Mouse (Mus musculus) kidney, adult 18-20 months (tissue): ENCODE measurements around the gene Exosc6.
"Not testable (repeated sequence)": the region's sequence is repeated elsewhere in the genome, so short reads cannot be mapped to it uniquely, and the experiment has no call there.

Experiments used
- DNase-seq: peaks from one replicate; pipeline ENCODE4 v3.0.0; 2021

The Exosc6 gene

DNA sequence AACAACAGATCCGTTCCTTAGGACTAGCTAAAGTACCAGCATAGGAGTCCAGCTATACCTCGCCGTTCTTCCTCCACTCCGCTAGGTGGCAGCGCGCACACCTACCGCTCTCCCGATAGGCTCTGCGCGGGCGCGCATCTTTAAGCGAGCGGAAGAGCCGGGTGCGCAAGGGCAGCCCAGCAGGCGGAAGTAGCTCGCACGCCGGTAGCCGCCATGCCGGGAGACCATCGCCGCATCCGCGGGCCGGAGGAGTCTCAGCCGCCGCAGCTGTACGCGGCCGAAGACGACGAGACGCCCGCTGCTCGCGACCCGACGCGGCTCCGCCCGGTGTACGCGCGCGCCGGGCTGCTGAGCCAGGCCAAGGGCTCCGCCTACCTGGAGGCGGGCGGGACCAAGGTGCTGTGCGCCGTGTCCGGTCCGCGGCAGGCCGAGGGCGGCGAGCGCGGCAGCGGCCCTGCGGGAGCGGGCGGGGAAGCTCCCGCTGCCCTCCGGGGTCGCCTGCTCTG is at the start of gene Exosc6:
Gene Exosc6 (plus strand): TSS at position 182 of the 506 bp plus-strand sequence.
- peak; percentile 93 for DNase-seq

DNA sequence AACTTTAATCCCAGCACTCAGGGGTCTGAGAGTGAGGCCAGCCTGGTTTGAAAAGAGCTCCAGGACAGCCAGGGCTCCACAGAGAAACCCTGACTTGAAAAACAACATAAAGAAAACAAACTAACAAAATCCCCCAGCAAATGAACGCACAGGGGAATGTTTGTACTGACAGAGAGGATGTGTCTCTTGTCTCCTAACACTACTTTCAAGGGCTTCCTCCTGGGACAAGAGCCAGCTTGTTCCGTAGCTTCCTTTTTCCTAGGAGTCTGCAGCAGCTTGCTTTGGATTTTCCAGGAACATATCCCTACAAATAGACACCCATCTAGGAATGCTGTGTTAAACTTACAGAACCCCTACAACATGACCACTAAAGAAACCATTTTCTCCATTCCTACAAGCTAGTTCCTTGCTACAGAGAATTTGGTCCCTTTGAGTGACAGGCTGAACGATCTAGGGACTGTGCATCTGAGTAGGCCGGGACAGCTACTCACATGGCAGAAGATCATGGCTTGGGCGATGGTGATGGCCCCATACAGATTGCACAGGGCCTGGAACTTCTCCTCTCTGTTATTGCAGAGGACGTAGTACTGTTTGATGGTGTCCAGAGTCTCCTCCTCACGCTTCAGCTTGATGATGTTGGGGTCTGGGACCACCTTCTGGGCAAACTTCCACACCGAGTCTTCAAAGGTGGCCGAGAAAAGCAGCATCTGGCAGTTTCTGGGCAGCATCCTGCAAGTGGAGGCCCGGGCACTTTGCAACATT is 45.7 kb upstream of the Exosc6 start:
- DNase-seq, result not testable (repeated sequence)

DNA sequence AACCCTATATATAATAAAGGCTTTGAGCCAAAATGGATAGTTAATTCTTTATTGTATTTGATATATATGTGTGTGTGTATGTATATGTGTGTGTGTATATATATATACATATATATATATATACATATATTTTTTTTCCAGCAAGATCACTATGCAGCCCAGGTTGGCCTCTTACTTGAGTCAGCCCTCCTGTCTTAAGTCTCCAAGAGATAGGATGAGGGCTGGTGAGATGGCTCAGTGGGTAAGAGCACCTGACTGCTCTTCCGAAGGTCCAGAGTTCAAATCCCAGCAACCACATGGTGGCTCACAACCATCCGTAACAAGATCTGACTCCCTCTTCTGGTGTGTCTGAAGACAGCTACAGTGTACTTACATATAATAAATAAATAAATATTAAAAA is 29.5 kb upstream of the Exosc6 start:
- not testable (repeated sequence) for DNase-seq

DNA sequence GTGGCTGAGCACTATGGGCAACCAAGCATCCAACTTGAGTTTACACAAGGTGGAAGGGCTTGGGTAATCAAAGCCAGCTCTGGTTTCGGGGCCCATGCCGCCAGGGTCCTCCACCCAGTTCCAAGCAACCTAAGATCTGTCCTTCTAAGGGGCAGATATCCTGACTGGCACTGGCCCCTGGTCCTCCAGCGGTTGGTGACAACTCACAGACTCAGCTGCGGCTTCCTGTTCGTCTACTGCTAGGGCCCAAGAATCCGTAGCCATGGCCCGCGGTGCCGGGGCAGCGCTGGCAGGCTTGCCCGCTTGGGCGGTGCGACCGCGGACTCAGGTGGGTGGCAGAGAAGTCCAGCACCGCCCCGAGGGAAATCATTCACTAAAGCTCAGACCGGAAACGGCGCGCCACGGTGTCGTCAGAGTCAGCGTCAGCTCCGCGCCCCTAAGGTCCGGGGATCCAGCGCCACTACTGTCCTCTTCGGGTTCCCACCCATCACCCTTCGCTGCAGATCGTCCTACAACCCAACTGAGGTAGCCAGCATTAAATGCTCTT is 28.7 kb upstream of the Exosc6 start:
- peak; percentile 92 for DNase-seq

DNA sequence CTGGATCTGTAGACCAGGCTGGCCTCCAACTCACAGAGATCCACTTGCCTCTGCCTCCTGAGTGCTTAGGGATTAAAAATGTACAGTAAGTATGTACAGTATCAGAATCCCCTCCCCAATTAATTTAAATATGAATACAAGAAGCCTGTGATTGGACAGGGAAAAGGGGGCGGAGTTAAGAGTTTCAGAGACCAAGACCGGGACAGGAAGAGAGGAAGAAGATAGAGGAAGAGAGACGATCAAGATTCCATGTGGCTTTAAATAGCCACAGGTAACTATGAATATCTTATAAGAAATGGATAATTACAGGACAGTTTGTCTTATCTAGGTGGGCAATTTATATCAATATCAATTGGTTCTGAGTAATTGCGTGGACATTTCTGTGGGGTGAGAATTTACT is 26.6 kb upstream of the Exosc6 start:
- DNase-seq, result no peak

DNA sequence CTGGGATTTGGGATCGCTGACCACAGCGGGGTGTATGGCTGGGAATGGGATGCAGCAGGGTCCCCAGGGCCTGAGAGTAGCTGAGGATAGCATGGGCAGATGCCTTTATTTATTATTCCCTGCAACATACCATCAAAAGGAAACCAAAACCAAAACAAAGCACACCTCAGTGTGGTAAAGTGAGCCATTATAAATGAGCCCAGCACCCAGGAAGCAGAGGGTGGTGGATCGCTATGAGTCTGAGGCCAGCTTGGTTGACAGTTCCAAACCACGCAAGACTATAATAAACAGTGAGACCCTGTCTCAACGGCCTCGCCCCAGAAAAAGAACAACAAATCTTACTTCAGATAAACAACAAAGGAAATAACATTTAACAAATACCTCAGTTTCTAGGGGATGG is 26.1 kb upstream of the Exosc6 start:
- DNase-seq, result no peak

DNA sequence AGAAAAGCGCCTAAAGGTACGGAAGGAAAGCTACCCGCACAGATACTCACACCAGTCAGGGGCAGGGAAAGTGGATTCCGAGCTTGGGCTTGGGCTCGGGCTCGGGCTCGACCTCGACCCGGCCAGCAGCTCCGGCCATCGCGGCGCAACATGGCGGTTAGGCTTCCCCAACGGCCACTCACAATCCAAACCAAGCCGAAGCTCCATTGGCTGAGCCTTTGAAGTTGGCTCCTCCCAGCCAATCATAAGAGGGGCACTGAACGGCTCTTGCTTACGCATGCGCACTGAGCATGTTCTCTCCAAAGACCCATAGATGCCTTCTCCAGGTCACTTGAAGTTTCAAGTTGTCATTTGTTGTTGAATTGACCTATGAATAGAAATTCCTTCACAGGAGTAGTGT is 24.6 kb upstream of the Exosc6 start, which contains the start of gene Ddx19b:
Gene Ddx19b (minus strand): TSS at position 180 of the 400 bp plus-strand sequence.
- DNase-seq, result no peak

DNA sequence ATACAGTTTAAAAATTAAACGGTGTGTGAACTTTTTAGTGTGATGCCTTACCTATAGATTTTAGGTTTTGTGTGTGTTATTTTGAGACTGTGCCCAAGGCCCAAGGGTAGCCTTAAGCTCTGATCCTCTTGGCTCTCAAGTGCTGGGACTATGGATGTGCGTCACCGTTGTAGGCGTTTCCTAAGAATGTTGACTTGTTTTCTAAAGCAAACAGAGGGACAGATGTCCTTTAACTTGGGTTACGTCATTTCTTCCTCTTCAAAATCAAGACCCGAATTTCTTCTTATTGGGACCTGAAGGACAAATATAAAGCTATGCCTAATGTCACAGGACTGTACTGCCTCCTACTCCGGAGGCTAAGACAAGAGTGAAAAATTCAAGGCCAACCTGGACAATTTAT is 23.2 kb upstream of the Exosc6 start, which contains the start of gene Aars:
Gene Aars (plus strand): TSS at position 229 of the 400 bp plus-strand sequence.
- no peak for DNase-seq

DNA sequence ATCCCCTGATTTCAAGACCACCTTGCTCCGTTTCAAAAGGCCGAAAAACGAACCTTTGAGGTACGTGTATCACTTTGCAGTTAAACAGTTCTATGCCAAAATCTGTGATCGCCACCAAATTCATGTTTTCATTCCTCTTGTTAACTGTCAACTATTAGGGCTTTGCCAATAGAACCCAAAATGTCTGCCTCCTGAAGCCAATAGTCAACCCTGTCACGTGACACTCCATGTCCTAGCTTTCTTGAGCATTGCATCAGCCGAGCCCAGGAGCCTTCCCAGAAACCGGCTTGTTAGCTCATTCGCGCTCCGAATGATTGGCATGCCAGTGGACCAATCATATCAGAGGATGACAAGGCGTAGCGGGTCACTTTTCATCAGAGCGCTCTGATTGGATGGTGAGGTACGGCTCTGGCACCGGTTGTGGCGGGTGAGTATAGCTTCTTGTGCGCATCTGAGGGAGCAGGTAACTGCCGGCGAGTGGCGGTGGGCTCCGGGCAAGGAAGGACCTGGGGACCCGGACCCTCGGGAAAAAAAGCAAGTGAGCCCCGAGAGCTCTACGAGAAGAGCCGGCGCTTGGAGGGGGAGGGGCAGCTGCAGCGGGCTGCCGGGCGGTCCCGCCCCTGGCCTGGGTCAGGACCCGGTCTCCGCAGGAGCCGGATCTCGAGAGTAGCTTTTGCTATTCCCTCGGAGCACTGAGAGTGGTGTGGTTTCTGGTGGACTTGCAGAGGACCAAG is 22.5 kb upstream of the Exosc6 start:
- peak; percentile 96 for DNase-seq

DNA sequence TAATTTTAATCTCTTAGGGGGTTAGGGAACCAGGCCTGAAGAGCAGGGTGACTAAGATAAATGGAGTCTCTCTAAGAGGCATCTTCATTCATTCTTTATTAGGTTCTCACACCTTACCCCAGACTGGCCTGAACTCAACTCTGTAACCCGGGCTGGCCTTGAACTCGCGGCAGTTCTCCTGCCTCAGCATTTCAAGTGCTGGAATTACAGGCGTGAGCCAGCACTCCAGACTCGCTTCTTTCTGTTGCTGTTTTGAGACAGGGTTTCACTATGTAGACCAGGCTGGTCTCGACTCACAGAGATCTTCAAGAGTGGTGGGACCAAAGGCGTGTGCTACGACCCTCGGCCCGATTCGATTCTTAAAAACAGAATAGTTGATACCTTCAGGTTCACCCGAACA is 21.9 kb upstream of the Exosc6 start:
- DNase-seq, result no peak

DNA sequence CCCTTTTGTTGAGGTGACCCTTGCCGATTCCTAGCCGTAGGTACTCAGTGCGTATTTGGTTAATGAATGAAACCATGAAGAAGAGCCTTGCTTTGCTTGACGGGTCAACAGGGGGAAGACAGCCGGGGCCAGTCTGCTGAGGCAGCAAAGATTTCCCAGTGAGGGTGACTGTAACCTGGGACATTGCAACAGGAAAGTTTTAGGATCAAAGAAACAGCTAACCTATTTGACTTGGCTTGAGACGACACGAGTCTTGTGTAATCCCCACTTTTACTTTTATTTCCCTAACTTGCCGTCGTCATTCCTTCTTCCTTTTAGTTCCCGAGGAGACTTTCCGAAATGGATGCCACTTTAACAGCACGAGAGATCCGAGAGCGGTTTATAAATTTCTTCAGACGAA is 19.5 kb upstream of the Exosc6 start:
- no peak for DNase-seq

DNA sequence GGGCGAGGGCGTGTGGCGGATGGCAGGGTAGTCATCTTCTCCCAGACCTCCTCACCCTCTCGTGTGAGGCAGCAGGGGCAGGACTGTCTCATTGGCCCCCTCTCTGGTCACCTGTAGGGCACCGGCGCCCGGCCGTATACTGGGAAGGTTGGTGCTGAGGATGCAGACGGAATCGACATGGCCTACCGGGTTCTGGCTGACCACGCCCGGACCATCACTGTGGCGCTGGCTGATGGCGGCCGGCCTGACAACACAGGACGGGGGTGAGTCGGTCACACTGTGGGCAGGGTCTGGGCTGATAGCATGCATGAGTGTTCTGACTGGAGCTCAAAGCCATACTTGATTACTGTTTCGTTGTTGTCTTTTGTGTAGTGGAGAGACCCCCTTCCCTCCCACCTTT is 13.6 kb upstream of the Exosc6 start:
- DNase-seq, result no peak

DNA sequence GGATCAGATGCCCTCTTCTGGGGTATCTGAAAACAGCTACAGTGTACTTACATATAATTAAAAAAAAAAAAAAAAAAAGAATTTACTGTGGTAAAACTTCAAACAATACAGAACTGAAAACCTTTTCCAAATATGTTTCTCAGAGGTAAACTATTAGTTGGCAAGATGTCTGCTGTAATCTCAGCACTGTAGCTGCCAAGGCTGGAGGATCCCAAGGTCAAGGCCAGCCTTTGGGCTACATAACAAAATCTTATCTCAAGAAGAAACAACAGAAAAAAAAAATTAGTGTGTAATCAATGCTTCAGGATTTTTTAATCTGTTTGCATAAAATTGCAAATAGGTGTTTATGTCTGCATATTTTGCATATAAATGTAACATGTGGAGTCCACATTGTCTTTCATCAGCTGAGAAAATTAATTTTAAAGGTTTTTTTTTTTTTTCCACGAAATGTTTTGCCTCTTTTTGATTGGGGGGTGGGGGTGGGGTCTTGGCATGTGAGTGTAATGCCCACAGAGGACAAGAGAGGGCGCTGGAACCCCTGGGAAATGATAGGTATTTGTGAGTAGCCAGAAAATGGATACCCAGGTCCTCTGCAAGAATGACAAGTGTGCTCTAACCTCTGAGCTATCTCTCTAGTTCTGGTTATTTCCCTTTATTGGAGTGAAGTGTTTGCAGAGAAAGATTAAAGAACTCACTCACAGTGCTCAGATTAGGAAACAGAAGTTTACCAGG is 12.0 kb upstream of the Exosc6 start:
- DNase-seq, result no peak

DNA sequence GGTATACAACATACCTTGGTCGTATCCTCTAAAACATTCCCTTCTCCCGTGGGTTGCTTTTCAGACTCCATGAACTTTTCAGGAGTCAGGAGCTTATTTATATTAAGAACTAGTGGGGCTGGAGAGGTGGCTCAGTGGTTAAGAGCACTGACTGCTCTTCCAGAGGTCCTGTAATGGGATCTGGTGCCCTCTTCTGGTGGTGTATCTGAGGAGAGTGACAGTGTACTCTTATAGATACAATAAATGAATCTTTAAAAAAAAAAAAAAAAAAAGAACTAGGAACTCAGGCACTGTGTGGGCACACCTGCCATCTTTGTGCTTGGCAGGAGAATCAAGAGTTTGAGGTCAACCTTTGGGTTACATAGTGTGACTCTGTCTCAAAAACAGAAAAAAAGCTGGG is 7.4 kb upstream of the Exosc6 start:
- no peak for DNase-seq

DNA sequence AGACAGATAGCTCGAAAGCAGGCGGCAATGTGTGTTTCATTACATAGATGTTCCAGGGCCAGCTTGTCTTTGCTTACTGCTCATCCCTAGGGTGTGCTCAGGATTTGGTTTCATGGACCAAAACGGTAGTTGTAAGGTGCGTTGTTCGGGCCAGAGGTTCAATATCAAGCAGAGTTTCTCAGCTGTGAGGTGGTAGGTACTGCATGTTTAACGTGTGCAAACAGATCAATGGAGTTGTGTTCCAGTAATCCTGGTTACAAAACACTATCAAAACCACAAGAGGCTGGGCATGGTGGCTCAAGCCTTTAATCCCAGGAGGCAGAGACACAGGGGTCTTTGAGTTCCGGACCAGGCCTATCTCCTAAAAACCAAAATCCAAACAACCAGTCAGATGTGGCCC is 7.0 kb upstream of the Exosc6 start:
- no peak for DNase-seq

DNA sequence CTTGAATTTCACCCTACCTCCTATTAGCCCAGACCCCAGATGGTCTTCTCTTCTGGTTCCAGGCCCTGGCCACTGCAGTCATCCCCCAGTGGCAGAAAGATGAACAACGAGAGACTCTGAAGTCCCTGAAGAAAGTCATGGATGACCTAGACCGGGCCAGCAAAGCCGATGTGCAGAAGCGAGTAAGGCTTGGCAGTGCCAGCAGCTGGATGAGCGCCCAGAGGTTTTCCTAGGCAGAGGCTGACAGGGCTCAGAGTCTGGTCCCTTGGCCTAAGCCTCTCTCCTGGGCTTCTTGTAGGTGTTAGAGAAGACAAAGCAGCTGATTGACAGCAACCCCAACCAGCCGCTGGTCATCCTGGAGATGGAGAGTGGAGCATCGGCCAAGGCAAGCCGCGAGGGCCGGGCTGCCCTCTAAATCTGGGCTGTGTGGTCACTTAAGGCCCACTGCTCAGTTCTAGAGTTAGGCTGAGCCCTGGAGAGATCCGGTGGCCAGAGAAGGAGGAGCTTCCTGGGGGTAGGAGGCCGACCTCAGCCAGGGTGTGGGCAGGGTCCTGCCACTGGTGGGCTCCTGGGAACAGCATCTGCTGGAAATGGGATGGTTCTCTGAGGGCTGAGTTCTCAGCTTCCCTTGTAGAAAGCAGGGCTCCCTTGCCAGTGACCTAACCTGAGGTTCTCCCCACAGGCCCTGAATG is 2.2 kb upstream of the Exosc6 start:
- no peak for DNase-seq

DNA sequence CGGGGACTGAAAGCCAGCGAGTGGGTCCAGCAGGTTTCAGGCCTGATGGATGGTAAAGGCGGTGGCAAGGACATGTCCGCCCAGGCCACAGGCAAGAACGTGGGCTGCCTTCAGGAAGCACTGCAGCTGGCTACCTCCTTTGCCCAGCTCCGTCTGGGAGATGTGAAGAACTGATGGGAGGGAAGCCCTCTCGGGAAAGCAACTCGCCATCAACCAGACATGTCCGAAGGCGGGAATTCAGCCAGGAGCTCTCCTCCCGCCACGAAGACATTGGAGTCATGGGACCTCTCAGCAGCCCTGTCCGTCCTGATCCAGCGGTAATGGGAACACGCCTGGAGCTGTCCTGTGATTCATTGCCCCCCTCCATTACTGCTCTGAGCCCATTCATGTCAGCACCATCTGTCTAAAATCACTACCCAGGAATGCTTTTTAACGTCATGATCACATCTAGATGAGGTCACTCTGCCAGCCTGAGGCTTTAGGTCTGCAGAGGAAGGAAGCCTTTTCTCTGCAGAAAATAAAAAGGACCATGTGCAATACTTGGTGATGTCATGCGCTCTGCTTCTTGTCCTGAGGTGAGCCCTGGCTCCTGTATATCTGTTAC is 1.0 kb upstream of the Exosc6 start:
- DNase-seq, result no peak

DNA sequence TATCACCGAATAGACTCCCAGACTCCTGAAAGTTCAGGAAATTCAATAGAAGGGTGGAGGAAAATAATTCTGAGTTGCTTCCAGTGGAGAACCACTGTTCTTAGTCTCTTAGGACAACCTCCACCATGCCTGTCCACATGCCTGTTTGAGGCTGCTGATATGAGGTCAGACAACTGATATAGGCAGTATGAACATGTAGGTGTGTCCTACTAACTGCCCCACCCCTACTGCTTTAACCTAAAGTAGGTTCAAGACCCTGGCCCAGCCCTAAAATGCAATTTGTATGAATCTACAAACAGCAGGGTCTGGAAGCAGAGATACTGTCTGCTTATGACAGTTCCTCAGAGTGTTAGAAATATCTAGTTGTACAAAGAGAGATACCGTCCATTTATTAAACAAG is 478 bp upstream of the Exosc6 start:
- no peak for DNase-seq

DNA sequence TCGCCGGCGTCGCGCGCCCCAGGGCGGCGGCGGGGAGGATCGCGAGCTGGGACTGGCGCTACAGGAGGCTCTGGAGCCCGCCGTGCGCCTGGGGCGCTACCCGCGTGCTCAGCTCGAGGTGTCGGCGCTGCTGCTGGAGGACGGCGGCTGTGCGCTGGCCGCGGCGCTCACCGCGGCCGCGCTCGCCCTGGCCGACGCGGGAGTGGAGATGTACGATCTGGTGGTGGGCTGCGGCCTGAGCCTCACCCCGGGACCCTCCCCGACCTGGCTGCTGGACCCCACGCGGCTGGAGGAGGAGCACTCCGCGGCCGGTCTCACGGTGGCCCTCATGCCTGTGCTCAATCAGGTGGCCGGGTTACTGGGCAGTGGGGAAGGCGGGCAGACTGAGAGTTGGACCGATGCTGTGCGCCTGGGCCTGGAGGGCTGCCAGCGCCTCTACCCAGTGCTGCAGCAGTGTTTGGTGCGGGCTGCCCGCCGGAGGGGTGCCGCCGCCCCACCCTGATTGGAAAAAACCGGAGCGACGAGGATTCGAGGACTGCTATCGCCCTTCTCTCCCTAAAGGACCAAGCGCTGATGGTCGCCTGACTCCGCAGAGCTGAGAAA is 653 bp downstream of the Exosc6 start:
- DNase-seq, result peak; percentile 70

DNA sequence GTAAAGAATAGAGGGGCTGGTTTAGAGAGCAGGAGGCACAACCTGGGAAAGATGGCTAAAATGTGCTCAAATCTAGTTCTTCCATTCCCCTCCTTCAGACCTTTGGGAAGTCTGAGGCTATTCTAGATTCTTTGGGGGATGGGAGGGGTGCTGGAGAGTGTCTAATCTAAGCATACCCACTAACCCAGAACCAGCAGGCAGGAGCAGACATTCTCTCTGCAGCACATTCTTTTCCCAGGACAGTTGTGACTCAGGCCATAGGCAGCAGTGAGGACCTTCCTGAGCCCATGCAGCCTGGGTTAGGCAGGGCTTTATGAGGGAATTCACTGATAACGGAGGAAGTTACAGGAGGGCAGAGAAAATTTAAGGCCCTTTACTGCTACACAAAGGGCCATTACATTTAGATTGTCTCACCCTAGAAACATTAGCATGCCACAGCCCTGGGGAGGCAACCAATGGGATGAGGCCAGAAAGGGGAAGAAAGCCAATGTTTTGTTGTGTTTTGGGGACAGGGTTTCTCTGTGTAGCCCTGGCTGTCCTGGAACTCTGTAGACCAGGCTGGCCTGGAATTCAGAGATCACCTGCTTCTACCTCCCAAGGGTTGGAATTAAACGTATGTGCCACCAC is 2.9 kb downstream of the Exosc6 start:
- DNase-seq, result no peak

DNA sequence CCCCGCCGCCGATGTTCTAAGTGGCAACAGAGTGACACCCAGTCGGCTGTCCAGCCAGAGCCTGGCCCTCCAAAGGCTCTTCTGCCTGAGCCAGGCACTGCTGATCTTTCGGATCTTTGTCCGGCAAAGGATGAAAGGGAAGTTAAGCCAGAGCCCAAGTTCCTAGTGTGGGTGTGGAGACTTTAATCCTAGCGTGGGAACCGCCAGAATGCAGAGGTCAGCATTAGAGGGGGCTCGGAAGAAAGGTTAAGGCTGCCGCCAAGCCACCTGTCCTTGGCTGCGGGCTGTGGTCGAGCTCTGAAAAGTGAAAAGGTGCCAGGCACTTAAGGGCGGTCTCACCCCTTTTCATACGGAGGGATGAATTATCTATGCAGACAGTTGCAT is 5.5 kb downstream of the Exosc6 start:
- DNase-seq, result no peak
